Mouse (Mus musculus) E14TG2a.4 (cell line): ENCODE data around the gene 1700007K13Rik.

Source experiments
- CTCF ChIP-seq: conservative IDR thresholded peaks from 2 replicates; pipeline ENCODE4 v1.5.1; 2014; ENCODE audit warnings: low read length
- NANOG ChIP-seq: IDR thresholded peaks from 2 replicates; pipeline ENCODE4 v1.6.1; 2014; ENCODE audit warnings: borderline replicate concordance, low read length, mixed read lengths
- POU5F1 ChIP-seq: IDR thresholded peaks from 2 replicates; pipeline ENCODE4 v1.6.1; 2014; ENCODE audit warnings: low read length, borderline replicate concordance

DNA sequence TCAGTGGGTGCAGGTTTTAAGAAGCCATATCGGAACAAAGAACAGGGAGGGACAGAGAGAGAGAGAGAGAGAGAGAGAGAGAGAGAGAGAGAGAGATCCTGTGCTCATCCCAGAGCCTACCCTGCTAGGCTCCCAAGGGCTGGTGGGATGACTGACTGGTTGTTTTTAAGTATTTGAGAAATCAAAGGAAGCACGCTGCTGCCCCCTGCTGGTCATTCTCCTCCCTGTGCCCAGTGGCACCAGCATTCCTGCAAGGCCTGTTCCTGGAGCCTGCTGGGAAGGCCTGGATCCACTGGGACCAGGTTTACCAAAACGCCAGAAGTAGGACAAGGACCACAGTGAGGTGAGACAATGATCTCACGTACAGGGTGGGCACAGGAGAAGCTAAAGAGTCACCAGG is 46.2 kb downstream of the 1700007K13Rik start:
- TF ChIP-seq CTCF, result peak; percentile 88
- TF ChIP-seq POU5F1, result no peak
- TF ChIP-seq NANOG, result no peak
